Mouse (Mus musculus): ENCODE measurements around the gene Iqgap1. TPM values are rescaled to one million over a fixed set of nuclear protein-coding genes. Genes with fewer than 3 reads are reported as not detected.

Iqgap1 gene
- polyA plus RNA-seq, 1 experiment: 112 TPM

GRCm38 (mm10) chr7:80696903-80697302 lies 128.9 kb downstream of the Iqgap1 start:
- H3K27me3 ChIP-seq (ENCODE audit: control insufficient read depth, insufficient read depth, low read length): no peaks in the 10 kb centered on the region

GRCm38 (mm10) chr7:80696334-80696733 lies 129.4 kb downstream of the Iqgap1 start:
- H3K36me3 ChIP-seq (ENCODE audit: control insufficient read depth, insufficient read depth, low read length): no peaks in the 10 kb centered on the region
- peaks cover 21% of the 10 kb centered on the region for H3K4me1 ChIP-seq (replicated peaks; ENCODE audit: control insufficient read depth, insufficient read depth, low read length)
- H3K27ac ChIP-seq (ENCODE audit: control insufficient read depth, insufficient read depth, low read length): peak overlapping the region; percentile 62; the same call in 1 of the 2 replicates
- TF ChIP-seq CTCF (IDR thresholded peaks at IDR 0.05; ENCODE audit: borderline replicate concordance, control insufficient read depth, extremely low read depth, insufficient read depth, low read length, poor library complexity) (no peak), POLR2A (IDR thresholded peaks at IDR 0.05; ENCODE audit: control insufficient read depth, extremely low read depth, insufficient read depth, low read length, poor library complexity) (no peak)
- 3% methylated on average over 1 of the region's 1 CpGs for WGBS
- no peak for DNase-seq
- no peak overlapping the region for H3K4me3 ChIP-seq (ENCODE audit: control insufficient read depth, insufficient read depth, low read length)
- H3K27me3 ChIP-seq (ENCODE audit: control insufficient read depth, insufficient read depth, low read length): no peaks in the 10 kb centered on the region

More at GRCm38 (mm10) chr7:80696903-80697302, 128.9 kb downstream of the Iqgap1 start:
- peak; percentile 38 for DNase-seq
- WGBS: 6% methylated on average over 4 of the region's 4 CpGs
- H3K27ac ChIP-seq (ENCODE audit: control insufficient read depth, insufficient read depth, low read length): peak overlapping the region; percentile 62; the same call in 1 of the 2 replicates
- no peaks in the 10 kb centered on the region for H3K36me3 ChIP-seq (ENCODE audit: control insufficient read depth, insufficient read depth, low read length)
- no peak for TF ChIP-seq POLR2A (IDR thresholded peaks at IDR 0.05; ENCODE audit: control insufficient read depth, extremely low read depth, insufficient read depth, low read length, poor library complexity)
- TF ChIP-seq CTCF (IDR thresholded peaks at IDR 0.05; ENCODE audit: borderline replicate concordance, control insufficient read depth, extremely low read depth, insufficient read depth, low read length, poor library complexity): no peak
- no peak overlapping the region for H3K4me3 ChIP-seq (ENCODE audit: control insufficient read depth, insufficient read depth, low read length)
- peaks cover 21% of the 10 kb centered on the region for H3K4me1 ChIP-seq (replicated peaks; ENCODE audit: control insufficient read depth, insufficient read depth, low read length)

GRCm38 (mm10) chr7:80692472-80692871 lies 133.3 kb downstream of the Iqgap1 start:
- no peak overlapping the region for H3K27ac ChIP-seq (ENCODE audit: control insufficient read depth, insufficient read depth, low read length)
- DNase-seq: no peak
- H3K4me3 ChIP-seq (ENCODE audit: control insufficient read depth, insufficient read depth, low read length): no peak overlapping the region
- no peaks in the 10 kb centered on the region for H3K27me3 ChIP-seq (ENCODE audit: control insufficient read depth, insufficient read depth, low read length)
- peaks cover 25% of the 10 kb centered on the region for H3K4me1 ChIP-seq (replicated peaks; ENCODE audit: control insufficient read depth, insufficient read depth, low read length)
- TF ChIP-seq POLR2A (IDR thresholded peaks at IDR 0.05; ENCODE audit: control insufficient read depth, extremely low read depth, insufficient read depth, low read length, poor library complexity) (no peak), CTCF (IDR thresholded peaks at IDR 0.05; ENCODE audit: borderline replicate concordance, control insufficient read depth, extremely low read depth, insufficient read depth, low read length, poor library complexity) (no peak)
- H3K36me3 ChIP-seq (ENCODE audit: control insufficient read depth, insufficient read depth, low read length): no peaks in the 10 kb centered on the region
- WGBS: 96% methylated on average over 9 of the region's 9 CpGs

GRCm38 (mm10) chr7:80691131-80691530 lies 134.6 kb downstream of the Iqgap1 start:
- H3K27ac ChIP-seq (ENCODE audit: control insufficient read depth, insufficient read depth, low read length): no peak overlapping the region
- no peak overlapping the region for H3K4me3 ChIP-seq (ENCODE audit: control insufficient read depth, insufficient read depth, low read length)
- H3K36me3 ChIP-seq (ENCODE audit: control insufficient read depth, insufficient read depth, low read length): no peaks in the 10 kb centered on the region
- H3K27me3 ChIP-seq (ENCODE audit: control insufficient read depth, insufficient read depth, low read length): no peaks in the 10 kb centered on the region
- peaks cover 13% of the 10 kb centered on the region for H3K4me1 ChIP-seq (replicated peaks; ENCODE audit: control insufficient read depth, insufficient read depth, low read length)
- DNase-seq: no peak
- WGBS: 95% methylated on average over 6 of the region's 6 CpGs
- no peak for TF ChIP-seq CTCF (IDR thresholded peaks at IDR 0.05; ENCODE audit: borderline replicate concordance, control insufficient read depth, extremely low read depth, insufficient read depth, low read length, poor library complexity)
- TF ChIP-seq POLR2A (IDR thresholded peaks at IDR 0.05; ENCODE audit: control insufficient read depth, extremely low read depth, insufficient read depth, low read length, poor library complexity): no peak

GRCm38 (mm10) chr7:80689221-80689591 lies 136.6 kb downstream of the Iqgap1 start:
- Histone ChIP-seq H3K4me3 (ENCODE audit: control insufficient read depth, insufficient read depth, low read length) (peak overlapping the region; percentile 71), H3K4me1 (replicated peaks; ENCODE audit: control insufficient read depth, insufficient read depth, low read length) (peaks cover 14% of the 10 kb centered on the region), H3K36me3 (ENCODE audit: control insufficient read depth, insufficient read depth, low read length) (no peaks in the 10 kb centered on the region), H3K27me3 (ENCODE audit: control insufficient read depth, insufficient read depth, low read length) (no peaks in the 10 kb centered on the region), H3K27ac (ENCODE audit: control insufficient read depth, insufficient read depth, low read length) (peak overlapping the region; percentile 54; the same call in 1 of the 2 replicates)
- TF ChIP-seq CTCF (IDR thresholded peaks at IDR 0.05; ENCODE audit: borderline replicate concordance, control insufficient read depth, extremely low read depth, insufficient read depth, low read length, poor library complexity) (no peak), POLR2A (IDR thresholded peaks at IDR 0.05; ENCODE audit: control insufficient read depth, extremely low read depth, insufficient read depth, low read length, poor library complexity) (no peak)
- DNase-seq: no peak
- WGBS: 53% methylated on average over 10 of the region's 10 CpGs

GRCm38 (mm10) chr7:80688556-80689220 lies 137.1 kb downstream of the Iqgap1 start, which contains the start of gene Crtc3:
Gene Crtc3, minus strand, starts transcription at chr7:80688877.
- TF ChIP-seq POLR2A (IDR thresholded peaks at IDR 0.05; ENCODE audit: control insufficient read depth, extremely low read depth, insufficient read depth, low read length, poor library complexity) (peak; percentile 88), CTCF (IDR thresholded peaks at IDR 0.05; ENCODE audit: borderline replicate concordance, control insufficient read depth, extremely low read depth, insufficient read depth, low read length, poor library complexity) (peak; percentile 67; the same call in 1 of the 2 replicates)
- Histone ChIP-seq H3K4me1 (replicated peaks; ENCODE audit: control insufficient read depth, insufficient read depth, low read length) (peaks cover 15% of the 10 kb centered on the region), H3K36me3 (ENCODE audit: control insufficient read depth, insufficient read depth, low read length) (no peaks in the 10 kb centered on the region), H3K4me3 (ENCODE audit: control insufficient read depth, insufficient read depth, low read length) (peak within 1 kb of the TSS; percentile 71), H3K27me3 (ENCODE audit: control insufficient read depth, insufficient read depth, low read length) (no peaks in the 10 kb centered on the region), H3K27ac (ENCODE audit: control insufficient read depth, insufficient read depth, low read length) (peak within 1 kb of the TSS; percentile 54; the same call in 1 of the 2 replicates)
- 2% methylated on average over 82 of the region's 83 CpGs for WGBS
- DNase-seq: peak; percentile 55
